Mouse (Mus musculus) liver, embryonic 14.5 days (tissue): Measurements from ENCODE around the gene D10Wsu102e.

Experiments
- CTCF ChIP-seq: IDR thresholded peaks from 2 replicates; pipeline ENCODE4 v1.5.1; 2016; ENCODE audit warnings: antibody characterized with exemption, low read depth, control low read depth
- EP300 ChIP-seq: IDR thresholded peaks from 2 replicates; pipeline ENCODE4 v1.6.1; 2016; ENCODE audit warnings: antibody characterized with exemption, low read depth

- TF ChIP-seq CTCF (no peak), EP300 (no peak)
These were observed 12.5 kb upstream of the D10Wsu102e start for GRCm38 (mm10) chr10:83347494-83347893.
